Mouse (Mus musculus) adrenal gland, adult 18-20 months (tissue): ENCODE measurements around the gene Gfod1. TPM values are rescaled to one million over a fixed set of nuclear protein-coding genes. Genes with fewer than 3 reads are reported as not detected.

ENCODE experiments used
- DNase-seq, 2 experiments: peaks; one replicate each; pipeline ENCODE4 v3.0.0; 2021 to 2022; ENCODE audit warnings: low spot score in 2 of 2
- total RNA-seq, 2 experiments: library from RNA; stranded (reverse); gene quantifications; 1 replicate in 1 of 2; 2 replicates in 1 of 2; pipeline ENCODE4 v1.2.3; 2021

The Gfod1 gene
- total RNA-seq, 2 experiments from 2014 or later: 10.2 to 13.8 TPM

DNA sequence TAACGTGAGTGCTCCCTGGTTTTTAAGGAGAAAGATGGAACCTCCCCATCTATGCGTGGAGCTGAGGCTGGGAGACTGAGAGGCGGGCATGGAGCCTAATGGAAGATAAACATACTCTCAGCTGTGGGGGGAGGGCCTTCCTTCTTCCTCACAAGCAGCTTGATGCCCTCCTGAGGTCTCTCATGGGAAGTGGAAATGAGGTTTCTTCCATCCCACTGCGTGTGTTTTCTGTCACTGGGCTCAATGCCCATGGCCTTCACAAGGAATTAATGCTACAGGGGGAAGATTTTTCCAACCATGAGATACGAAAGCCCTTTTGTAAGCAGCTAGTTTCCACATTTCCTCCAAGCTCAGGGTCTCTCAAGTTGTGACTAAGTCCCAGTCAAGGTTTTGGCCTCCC lies 100.3 kb downstream of the Gfod1 start:
- no peak for DNase-seq

DNA sequence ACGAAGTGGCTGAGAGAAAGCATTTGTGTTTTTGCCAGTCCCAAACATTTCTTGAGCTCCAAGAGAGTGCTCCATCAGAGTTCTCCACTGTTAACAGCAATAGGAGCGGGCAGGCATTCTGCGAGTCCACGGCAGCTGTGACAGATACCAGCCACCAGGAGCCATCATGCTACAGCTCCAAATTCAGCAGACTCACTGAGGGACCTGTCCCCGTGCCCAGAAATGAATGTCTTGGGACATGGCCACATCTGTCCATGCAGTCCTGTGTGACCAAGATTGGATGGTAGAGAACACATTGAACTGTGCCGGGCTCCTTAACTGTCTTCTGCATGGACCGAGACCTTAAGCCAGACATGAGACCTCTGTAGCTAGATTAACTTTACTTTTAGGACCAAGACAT lies 100.7 kb downstream of the Gfod1 start:
- DNase-seq: no peak

- no peak for DNase-seq
These were observed 101.6 kb downstream of the Gfod1 start for GRCm38 (mm10) chr13:43202351-43202750.

DNA sequence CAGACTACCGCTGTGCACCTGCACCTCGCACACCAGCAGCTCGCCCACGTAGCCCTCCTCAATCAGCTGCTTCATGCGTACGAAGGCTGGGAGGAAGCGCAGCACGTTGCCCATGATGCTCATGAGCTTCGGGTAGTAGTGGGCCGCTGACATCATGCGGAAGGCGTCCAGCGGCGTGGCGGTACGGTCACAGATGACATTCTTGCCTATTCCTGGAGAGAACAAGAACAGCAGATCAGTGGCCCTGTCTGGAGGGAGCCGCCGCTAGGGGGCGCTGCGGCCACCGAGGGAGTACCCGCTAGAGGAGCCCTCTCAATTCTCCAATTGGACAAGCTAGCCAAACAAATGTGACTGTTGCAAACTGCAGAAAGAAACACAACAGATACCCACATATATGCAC lies 102.9 kb downstream of the Gfod1 start:
- peak in 1 of 2 experiments; percentile 62 for DNase-seq

DNA sequence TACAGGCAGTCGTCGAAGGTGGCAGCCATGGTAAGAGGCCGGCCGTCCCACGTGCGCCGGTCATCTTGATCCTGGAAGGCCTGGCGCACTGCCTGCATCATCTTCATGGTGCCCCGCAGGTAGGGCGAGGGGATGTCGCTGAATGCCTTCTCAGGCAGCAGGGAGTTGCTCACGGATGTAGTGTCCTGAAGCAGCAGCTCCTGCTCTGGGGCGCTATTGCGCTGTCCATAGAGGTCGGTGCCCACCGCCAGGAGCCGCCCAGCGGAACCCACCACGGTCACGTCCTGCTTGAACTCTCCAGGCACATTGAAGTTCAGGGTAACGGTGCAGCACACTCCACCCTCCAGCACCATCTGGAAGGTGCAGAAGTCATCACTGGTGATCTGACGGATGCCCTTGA lies 103.5 kb downstream of the Gfod1 start:
- no peak for DNase-seq

DNA sequence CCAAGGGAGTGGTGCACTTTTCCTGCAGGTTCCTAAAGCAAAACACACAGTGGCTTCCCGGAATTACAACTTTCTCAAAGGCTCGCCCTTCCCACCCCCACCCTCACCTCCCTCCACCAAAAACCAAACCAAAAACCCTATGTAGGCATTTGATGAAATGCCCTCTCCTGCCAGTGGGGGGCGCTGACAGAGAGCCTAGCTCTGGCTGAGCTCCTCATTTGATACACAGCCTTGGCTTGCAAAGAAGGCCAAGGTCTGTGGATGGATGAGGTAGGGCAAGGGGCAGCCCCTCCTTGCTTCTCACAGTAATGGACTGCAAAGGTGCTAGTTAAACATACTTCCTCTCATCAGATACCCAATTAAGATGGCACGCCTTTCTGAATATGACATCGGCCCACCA lies 104.2 kb downstream of the Gfod1 start:
- peak in 1 of 2 experiments; percentile 63 for DNase-seq

DNA sequence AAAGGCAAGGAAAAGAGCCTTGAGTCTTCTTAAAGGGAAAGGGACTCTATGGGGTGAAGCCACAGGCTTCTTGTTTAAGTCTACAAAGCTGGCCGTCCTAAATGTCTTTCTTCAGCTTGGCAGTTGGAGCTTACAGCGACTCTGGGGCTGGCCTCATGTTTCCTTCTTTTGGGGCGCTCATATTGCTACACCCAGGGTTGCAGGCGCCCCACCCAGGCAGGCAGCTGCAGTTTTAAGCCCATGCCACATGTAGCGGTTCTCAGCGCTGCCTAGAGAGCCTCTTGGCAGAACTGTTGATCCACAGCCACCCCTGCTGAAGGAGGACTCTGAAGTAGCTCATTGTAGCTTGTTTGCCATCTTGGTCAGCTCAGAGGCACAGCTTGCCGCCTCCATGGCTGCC lies 104.7 kb downstream of the Gfod1 start:
- no peak for DNase-seq

- DNase-seq: no peak
These were observed 106.8 kb downstream of the Gfod1 start for GRCm38 (mm10) chr13:43197187-43197586.

GRCm38 (mm10) chr13:43196000-43196399 lies 108.0 kb downstream of the Gfod1 start:
- DNase-seq: no peak

DNA sequence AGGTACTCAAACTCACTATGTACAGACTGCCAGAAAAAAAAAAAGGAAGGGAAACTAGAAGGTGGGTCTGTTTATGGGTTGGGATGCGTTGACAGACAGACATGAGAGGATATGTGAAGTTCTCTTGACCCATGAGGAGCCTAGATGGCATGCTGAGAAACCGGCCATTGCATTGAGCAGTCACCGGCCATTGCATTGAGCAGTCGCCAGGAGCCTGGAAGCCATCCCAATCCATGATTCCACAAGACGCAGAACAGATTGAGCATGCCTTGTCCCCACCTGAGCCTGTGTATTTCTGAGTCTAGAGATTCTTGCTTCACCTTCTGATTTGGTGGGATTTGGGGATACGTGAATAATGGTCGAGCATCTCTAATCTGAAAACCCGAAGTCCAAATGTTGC lies 110.0 kb downstream of the Gfod1 start:
- DNase-seq: no peak

GRCm38 (mm10) chr13:43193266-43193665 lies 110.7 kb downstream of the Gfod1 start:
- no peak for DNase-seq

- DNase-seq: no peak
These were observed 112.2 kb downstream of the Gfod1 start for GRCm38 (mm10) chr13:43191741-43192192.

GRCm38 (mm10) chr13:43191290-43191689 lies 112.7 kb downstream of the Gfod1 start:
- no peak for DNase-seq

- DNase-seq: no peak
These were observed 116.2 kb downstream of the Gfod1 start for GRCm38 (mm10) chr13:43187736-43188135.

DNA sequence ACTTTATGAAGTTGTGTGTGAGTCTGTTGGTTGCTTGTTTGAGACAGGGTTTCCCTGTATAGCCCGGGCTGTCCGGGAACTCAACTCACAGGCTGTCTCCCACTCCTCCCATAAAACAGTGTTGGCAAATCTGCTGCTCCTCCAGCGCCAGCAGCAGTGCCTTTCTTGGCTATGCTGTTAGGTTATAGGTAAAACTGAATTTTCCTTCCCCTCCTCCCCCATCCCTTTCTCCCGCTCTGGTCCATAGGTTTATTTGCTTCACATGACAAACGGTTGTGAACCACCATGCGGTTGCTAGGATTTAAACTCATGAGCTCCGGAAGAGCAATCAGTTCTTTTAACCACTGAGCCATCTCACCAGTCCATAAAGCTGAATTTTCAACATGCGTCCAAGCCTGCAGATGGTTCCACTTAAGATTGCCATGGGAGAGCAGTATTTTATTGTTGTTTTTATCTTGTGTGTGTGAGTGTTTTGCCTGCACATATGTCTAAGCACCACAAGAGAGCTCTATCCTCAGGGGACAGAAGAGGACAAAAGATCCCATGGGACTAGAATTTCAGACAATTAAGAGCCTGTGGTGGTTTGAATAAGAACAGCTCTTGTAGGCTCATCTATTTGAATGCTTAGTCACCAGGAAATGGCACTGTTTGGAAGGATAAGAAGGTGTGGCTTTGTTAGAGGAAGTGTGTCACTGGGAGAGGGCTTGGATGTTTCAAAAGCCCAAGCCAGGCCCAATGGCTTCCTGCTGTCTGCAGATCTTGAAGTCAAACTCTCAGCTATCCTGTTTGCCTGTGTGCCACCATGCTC lies 120.5 kb downstream of the Gfod1 start:
- no peak for DNase-seq

DNA sequence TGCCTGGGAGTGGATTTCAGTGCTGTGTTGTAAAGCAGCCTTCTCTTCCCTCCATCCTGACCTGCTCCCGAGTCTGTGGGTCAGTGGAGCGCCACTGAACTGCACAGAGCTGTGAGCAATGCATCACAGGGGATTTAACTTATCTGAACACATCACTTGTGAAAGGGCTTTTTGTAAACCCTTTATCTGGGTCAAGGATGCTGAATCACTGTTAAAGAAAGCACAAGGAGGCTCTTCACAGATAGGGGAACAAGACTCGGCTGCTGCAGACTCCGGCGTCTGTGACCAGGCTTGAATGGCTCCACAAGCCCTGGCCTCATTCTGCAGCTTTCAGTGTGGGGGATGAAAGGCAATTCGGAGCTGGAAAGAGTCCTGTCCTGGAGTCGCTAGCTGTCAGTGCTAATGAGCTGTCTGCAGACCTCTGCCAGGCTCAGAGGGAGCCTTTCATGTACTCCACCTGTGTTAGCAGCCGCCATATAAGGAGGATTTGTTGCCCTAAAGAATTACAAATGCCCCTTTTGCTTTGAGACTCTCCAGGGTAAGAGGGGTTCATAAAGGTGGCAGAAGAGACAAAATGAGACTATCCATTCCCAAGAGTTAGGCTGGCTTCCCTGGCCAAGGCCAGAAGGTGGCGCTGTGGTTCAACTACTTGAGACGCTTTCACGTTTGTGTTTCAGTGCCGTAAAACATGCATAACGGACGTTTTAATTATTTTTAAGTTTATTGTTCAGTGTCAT lies 121.3 kb downstream of the Gfod1 start:
- DNase-seq: peak; percentile 86 to 87

DNA sequence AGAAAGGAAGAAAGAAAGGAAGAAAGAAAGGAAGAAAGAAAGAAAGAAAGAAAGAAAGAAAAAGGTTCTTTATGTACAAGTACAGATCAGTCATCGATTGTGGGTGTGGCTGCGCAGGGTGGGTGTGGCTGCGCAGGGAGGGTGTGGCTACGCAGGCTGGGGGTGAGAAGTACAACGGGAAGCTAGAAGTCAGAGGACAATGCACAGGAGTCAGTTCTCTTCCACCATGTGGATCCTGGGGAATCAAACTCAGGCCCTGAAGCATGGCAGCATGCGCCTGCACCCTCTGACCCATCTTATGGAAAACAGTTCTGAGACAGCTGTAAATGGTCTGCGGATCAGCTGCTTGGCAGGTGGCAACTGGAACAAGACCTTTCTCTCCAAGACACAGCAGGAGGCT lies 122.9 kb downstream of the Gfod1 start:
- DNase-seq: no peak

GRCm38 (mm10) chr13:43177317-43177716 lies 126.7 kb downstream of the Gfod1 start:
- DNase-seq: no peak

DNA sequence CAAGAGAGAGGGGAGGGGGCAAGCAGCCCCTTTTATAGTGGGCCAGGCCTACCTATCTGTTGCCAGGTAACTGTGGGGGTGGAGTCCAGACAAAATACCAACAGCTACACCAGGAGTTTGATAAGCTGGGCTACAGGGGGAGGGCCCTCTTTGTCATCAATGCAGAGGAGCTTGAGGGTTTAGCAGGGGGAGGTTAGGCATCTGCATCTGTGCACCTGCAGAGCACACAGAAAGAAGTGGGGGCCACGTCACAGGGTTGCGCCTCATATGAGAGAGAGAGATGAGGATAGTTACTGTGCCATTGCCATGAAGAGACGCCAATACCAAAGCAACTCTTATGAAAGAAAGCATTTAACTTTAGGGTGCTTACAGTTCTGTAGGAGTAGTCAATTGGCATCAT lies 127.3 kb downstream of the Gfod1 start:
- no peak for DNase-seq

DNA sequence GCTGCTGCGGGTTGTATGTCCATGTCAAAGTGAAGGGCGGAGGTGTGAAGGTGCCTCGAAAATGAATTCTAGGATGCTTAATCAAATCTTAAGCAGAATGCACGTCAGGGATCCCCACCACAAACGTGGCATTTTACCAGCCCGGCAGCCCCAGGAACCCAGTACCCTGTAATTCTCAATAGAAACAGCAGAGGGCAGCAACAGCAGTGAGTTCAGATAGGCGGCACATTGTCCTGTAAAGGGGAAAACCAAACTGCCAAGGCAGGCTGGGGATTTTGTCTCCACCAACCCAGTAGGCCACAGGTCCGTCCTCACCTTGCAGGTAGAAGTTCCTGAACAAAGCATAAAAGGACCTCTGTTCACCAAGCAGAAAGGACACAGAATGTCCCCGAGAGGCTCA lies 130.7 kb downstream of the Gfod1 start:
- DNase-seq: peak; percentile 73 to 78

DNA sequence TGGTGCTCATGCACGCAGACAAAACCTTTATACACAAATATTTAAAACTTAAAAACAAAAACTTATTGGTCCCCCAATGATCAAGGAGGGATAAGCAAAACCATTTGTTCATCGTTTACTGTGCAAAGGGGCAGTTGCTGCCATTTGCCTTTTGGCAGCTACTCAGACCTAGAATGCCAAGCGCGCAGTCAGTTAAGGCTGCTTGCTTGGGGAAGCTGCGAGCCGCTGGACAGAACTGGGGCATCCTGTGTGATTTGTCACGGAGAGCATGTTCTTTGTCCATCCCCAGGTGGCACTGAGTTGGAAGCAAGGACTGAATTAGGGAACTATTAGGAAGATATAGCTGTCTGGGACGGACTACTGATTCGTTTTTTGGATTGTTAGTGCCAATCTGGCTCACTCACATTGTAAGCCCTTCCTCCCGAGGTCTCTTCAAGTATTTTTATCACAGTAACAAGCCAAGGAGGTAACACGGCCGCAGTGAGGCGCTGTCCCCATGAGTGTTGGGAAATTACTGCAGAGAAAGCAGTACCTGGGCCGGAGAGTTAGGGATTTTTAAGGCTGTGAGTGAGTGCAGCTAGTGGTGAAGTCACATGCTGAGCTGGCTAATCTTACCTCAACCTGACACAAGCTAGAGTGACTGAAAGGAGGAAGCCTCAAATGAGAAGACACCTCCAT lies 131.8 kb downstream of the Gfod1 start:
- DNase-seq: no peak
